Mouse (Mus musculus) lung, embryonic 16.5 days (tissue): ENCODE measurements around the gene Brwd1. TPM values are rescaled to one million over a fixed set of nuclear protein-coding genes. Genes with fewer than 3 reads are reported as not detected.

Experiments used
- ATAC-seq: fragments of 200-750 bp; cut with Nextera tagmentation; 2 replicates; pipeline ENCODE4 v1.8.0; 2017; ENCODE audit warnings: low read depth, mild to moderate bottlenecking, moderate library complexity
- H3K27ac ChIP-seq: fragments of 300-500 bp; sonication (generic); 2 replicates; pipeline ENCODE4 v1.5.1; 2014; ENCODE audit warnings: mild to moderate bottlenecking, control low read depth, low read length
- H3K27me3 ChIP-seq: fragments of 300-500 bp; sonication (generic); 2 replicates; pipeline ENCODE4 v1.6.1; 2014; ENCODE audit warnings: low read depth, low read length, mixed read lengths; ENCODE audit not compliant: control insufficient read depth, insufficient read depth
- H3K36me3 ChIP-seq: fragments of 300-500 bp; sonication (generic); 2 replicates; pipeline ENCODE4 v1.6.1; 2014; ENCODE audit warnings: low read length; ENCODE audit not compliant: control insufficient read depth, insufficient read depth
- H3K4me1 ChIP-seq: fragments of 300-500 bp; sonication (generic); replicated peaks from 2 replicates; pipeline ENCODE4 v1.6.1; 2014; ENCODE audit warnings: low read length, mixed read lengths; ENCODE audit not compliant: control insufficient read depth, insufficient read depth
- H3K4me2 ChIP-seq: fragments of 300-500 bp; sonication (generic); 2 replicates; pipeline ENCODE4 v1.6.1; 2014; ENCODE audit warnings: low read depth, low read length, control low read depth
- H3K4me3 ChIP-seq: fragments of 300-500 bp; sonication (generic); 2 replicates; pipeline ENCODE4 v1.5.1; 2014; ENCODE audit warnings: mild to moderate bottlenecking, low read length, control low read depth
- H3K9ac ChIP-seq: fragments of 300-500 bp; sonication (generic); 2 replicates; pipeline ENCODE4 v1.6.1; 2014; ENCODE audit warnings: low read length, control low read depth
- H3K9me3 ChIP-seq: fragments of 300-500 bp; sonication (generic); 2 replicates; pipeline ENCODE4 v1.6.1; 2016; ENCODE audit warnings: low read length; ENCODE audit not compliant: control insufficient read depth
- WGBS: fragments of 180-500 bp; shearing (Covaris S2); extraction: QIAGEN DNeasy Blood & Tissue Kit; methylation state at CpG from one replicate; pipeline ENCODE4 v1.1.7; 2014; 5-methylcytosine and 5-hydroxymethylcytosine counted together
- polyA plus RNA-seq: library from polyadenylated mRNA; unstranded; fragments of >200 nt; fragmentation: Nextera tagmentation; extraction: Ambion mirVana; gene quantifications from 2 replicates; pipeline ENCODE4 v1.2.1, GENCODE M21; 2015

The Brwd1 gene
- polyA plus RNA-seq, 1 experiment from 2014 or later: 69.7 TPM

DNA sequence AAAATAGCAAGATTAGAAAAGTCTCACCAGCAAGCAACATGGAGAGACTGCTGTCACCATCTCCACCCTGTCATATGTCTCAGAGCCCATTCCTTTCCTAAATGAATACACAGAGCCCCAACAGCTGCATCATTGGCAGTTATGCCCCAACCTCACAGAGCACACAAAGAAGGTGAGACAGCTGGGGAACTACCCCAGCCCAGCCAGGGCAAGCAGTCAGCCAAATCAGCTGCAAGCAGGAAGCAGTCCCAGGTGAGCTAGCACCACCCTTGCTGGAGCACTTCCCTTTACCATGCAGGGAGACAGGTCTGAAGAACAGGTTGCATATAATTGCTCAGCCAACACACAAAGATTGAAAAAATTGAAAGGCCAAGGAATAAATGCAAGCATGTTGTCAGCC lies 3.3 kb upstream of the Brwd1 start:
- Histone ChIP-seq H3K27ac (no peak overlapping the region), H3K4me2 (no peak overlapping the region), H3K36me3 (peaks cover 1% of the 10 kb centered on the region; the same call in 1 of the 2 replicates), H3K9ac (no peak overlapping the region), H3K27me3 (no peaks in the 10 kb centered on the region), H3K9me3 (no peaks in the 10 kb centered on the region), H3K4me1 (peaks cover 11% of the 10 kb centered on the region), H3K4me3 (no peak overlapping the region)
- no peak for ATAC-seq

DNA sequence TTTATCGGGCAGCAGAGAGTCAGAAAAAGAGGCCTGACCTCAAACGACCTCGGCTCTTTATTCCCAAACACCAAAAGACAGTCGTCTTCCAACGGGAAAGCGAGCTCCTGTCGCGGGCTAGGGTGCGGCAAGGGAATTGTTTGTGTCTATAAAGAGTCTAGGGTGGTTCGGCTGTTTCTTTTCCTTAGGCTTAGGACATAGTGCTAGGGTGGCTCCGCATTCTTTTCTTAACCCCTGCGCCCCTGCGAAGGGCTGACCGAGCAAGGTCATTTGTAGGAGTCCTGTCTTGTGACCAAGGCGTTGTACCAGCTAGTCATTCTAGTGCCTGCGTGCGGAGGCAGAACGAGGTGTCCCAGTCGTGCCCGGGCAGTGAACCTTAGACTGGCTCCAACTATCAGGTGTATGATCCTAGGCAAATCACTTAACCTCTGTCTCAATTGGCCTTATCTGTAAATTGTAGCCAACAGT lies 887 bp upstream of the Brwd1 start:
- Histone ChIP-seq H3K27me3 (no peaks in the 10 kb centered on the region), H3K4me2 (peak overlapping the region; percentile 65), H3K4me1 (peaks cover 13% of the 10 kb centered on the region; the same call in 1 of the 2 replicates), H3K4me3 (peak overlapping the region; percentile 100), H3K27ac (peak overlapping the region; percentile 98), H3K9me3 (no peaks in the 10 kb centered on the region), H3K9ac (peak overlapping the region; percentile 97), H3K36me3 (peaks cover 18% of the 10 kb centered on the region)
- ATAC-seq: peak; percentile 2; the same call in 1 of the 2 replicates
- 6% methylated on average over 20 of the region's 20 CpGs for WGBS

GRCm38 (mm10) chr16:96081742-96082241 lies 534 bp downstream of the Brwd1 start:
- Histone ChIP-seq H3K9ac (peak overlapping the region; percentile 97), H3K27me3 (no peaks in the 10 kb centered on the region), H3K4me1 (peaks cover 13% of the 10 kb centered on the region; the same call in 1 of the 2 replicates), H3K36me3 (peaks cover 19% of the 10 kb centered on the region), H3K9me3 (no peaks in the 10 kb centered on the region), H3K4me3 (peak overlapping the region; percentile 100), H3K27ac (peak overlapping the region; percentile 98), H3K4me2 (peak overlapping the region; percentile 65)
- WGBS: 0% methylated on average over 65 of the region's 68 CpGs
- peak; percentile 32 for ATAC-seq

DNA sequence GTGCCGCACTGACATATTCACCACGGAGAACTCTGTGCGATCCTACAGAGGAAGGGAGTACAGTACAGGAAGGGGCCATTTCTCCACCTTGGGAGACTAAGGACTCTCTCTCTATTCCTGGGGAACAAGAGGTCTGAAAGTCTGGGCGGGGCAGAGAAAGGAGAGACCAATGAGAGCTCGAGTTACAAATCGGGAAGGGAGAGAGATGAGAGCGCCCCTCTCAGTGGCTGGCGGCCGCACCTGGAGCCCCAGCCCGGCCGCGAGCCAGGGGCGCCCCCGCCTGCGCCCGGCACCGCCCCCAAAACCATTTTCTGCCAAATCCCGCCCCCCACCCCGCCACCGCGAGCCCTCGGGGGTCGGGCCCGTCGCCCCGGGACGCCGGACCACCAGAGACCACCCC lies 995 bp downstream of the Brwd1 start:
- Histone ChIP-seq H3K36me3 (peaks cover 20% of the 10 kb centered on the region), H3K27me3 (no peaks in the 10 kb centered on the region), H3K9me3 (no peaks in the 10 kb centered on the region), H3K4me2 (peak overlapping the region; percentile 65), H3K9ac (peak overlapping the region; percentile 97), H3K4me3 (peak overlapping the region; percentile 100), H3K4me1 (peaks cover 13% of the 10 kb centered on the region; the same call in 1 of the 2 replicates), H3K27ac (peak overlapping the region; percentile 98)
- WGBS: under 1% methylated on average over 26 of the region's 28 CpGs
- ATAC-seq: peak; percentile 82

GRCm38 (mm10) chr16:96080524-96080923 lies 1.8 kb downstream of the Brwd1 start:
- no peaks in the 10 kb centered on the region for H3K9me3 ChIP-seq
- no peak overlapping the region for H3K27ac ChIP-seq
- no peak overlapping the region for H3K9ac ChIP-seq
- no peak overlapping the region; the same call in 1 of the 2 replicates for H3K4me3 ChIP-seq
- peak overlapping the region; percentile 65 for H3K4me2 ChIP-seq
- H3K27me3 ChIP-seq: no peaks in the 10 kb centered on the region
- 77% methylated on average over 7 of the region's 7 CpGs for WGBS
- peaks cover 13% of the 10 kb centered on the region; the same call in 1 of the 2 replicates for H3K4me1 ChIP-seq
- H3K36me3 ChIP-seq: peaks cover 22% of the 10 kb centered on the region
- no peak for ATAC-seq

GRCm38 (mm10) chr16:96068364-96068763 lies 14.0 kb downstream of the Brwd1 start:
- peaks cover 46% of the 10 kb centered on the region for H3K36me3 ChIP-seq

DNA sequence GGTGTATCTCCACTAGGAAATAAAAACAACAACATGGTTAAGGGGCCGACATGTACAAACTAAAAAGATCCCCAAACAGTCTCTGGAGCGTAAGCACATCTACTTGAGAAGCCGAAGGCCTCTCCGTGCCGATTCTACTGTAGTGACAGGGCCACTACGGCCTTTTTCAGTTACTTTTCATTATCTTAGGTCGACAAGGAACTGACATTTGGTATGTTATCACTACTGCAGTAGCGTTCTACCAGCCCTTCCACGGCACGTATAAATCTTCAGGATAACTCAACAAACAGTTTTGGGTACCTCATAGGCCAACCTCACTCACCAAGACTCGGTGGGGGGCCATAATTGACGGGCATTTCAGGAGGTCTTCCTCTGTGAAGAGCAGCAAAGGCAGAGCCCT lies 16.2 kb downstream of the Brwd1 start:
- H3K4me3 ChIP-seq: no peak overlapping the region
- ATAC-seq: no peak
- H3K9ac ChIP-seq: no peak overlapping the region
- no peak overlapping the region for H3K27ac ChIP-seq
- H3K4me2 ChIP-seq: no peak overlapping the region
- no peaks in the 10 kb centered on the region for H3K27me3 ChIP-seq
- H3K4me1 ChIP-seq: no peaks in the 10 kb centered on the region
- peaks cover 56% of the 10 kb centered on the region for H3K36me3 ChIP-seq
- H3K9me3 ChIP-seq: no peaks in the 10 kb centered on the region
- WGBS: 91% methylated on average over 12 of the region's 12 CpGs

More at GRCm38 (mm10) chr16:96068364-96068763, 14.0 kb downstream of the Brwd1 start:
- Histone ChIP-seq H3K27me3 (no peaks in the 10 kb centered on the region), H3K9ac (no peak overlapping the region), H3K4me1 (no peaks in the 10 kb centered on the region), H3K9me3 (no peaks in the 10 kb centered on the region), H3K4me2 (no peak overlapping the region), H3K27ac (no peak overlapping the region), H3K4me3 (no peak overlapping the region)
- WGBS: 92% methylated on average over 6 of the region's 6 CpGs
- ATAC-seq: no peak

- Histone ChIP-seq H3K4me1 (no peaks in the 10 kb centered on the region), H3K9me3 (no peaks in the 10 kb centered on the region), H3K9ac (no peak overlapping the region), H3K36me3 (peaks cover 64% of the 10 kb centered on the region), H3K4me3 (no peak overlapping the region), H3K4me2 (no peak overlapping the region), H3K27ac (no peak overlapping the region), H3K27me3 (no peaks in the 10 kb centered on the region)
- ATAC-seq: no peak
- 92% methylated on average over 6 of the region's 6 CpGs for WGBS
These were observed 17.7 kb downstream of the Brwd1 start for GRCm38 (mm10) chr16:96064649-96065048.

DNA sequence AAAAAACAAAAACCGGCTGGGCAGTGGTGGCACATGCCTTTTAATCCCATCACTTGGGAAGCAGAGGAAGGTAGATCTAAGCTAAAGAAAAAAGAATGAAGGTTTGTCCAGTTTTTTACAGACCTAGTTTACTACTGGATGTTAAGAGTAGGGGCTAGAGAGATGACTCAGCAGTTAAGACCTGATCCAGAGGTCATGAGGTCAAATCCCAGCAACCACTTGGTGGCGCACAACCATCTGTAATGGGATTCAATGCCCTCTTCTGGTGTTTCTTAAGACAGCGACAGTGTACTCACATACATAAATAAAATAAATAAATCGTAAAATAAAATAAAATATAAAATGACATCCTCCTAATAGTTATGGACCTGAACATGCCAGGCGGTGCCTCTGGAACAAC lies 38.2 kb downstream of the Brwd1 start:
- H3K27me3 ChIP-seq: no peaks in the 10 kb centered on the region
- WGBS: 68% methylated on average over 5 of the region's 5 CpGs
- no peak overlapping the region for H3K4me3 ChIP-seq
- no peak overlapping the region for H3K9ac ChIP-seq
- H3K36me3 ChIP-seq: peaks cover 54% of the 10 kb centered on the region
- H3K4me1 ChIP-seq: no peaks in the 10 kb centered on the region
- no peaks in the 10 kb centered on the region for H3K9me3 ChIP-seq
- no peak for ATAC-seq
- H3K27ac ChIP-seq: no peak overlapping the region
- H3K4me2 ChIP-seq: no peak overlapping the region
